Mouse (Mus musculus) liver, adult (tissue): ENCODE data around the gene Ptgs2.

Experiments used
- GATA4 ChIP-seq: IDR thresholded peaks from 2 replicates; pipeline ENCODE4 v1.6.1; 2014; ENCODE audit warnings: mild to moderate bottlenecking, low read length; ENCODE audit not compliant: insufficient replicate concordance

The Ptgs2 gene

GRCm38 (mm10) chr1:150130586-150131275 lies 30.9 kb downstream of the Ptgs2 start:
- no peak for TF ChIP-seq GATA4

- TF ChIP-seq GATA4: no peak
Measured at GRCm38 (mm10) chr1:150135350-150135749, 35.5 kb downstream of the Ptgs2 start.

- no peak for TF ChIP-seq GATA4
Measured at GRCm38 (mm10) chr1:150139730-150140129, 39.9 kb downstream of the Ptgs2 start.

- TF ChIP-seq GATA4: no peak
Measured at GRCm38 (mm10) chr1:150141939-150142338, 42.1 kb downstream of the Ptgs2 start.

GRCm38 (mm10) chr1:150143578-150143977 lies 43.7 kb downstream of the Ptgs2 start:
- no peak for TF ChIP-seq GATA4

- TF ChIP-seq GATA4: no peak
Measured at GRCm38 (mm10) chr1:150145049-150145448, 45.2 kb downstream of the Ptgs2 start.

GRCm38 (mm10) chr1:150147272-150147671 lies 47.4 kb downstream of the Ptgs2 start:
- no peak for TF ChIP-seq GATA4

- TF ChIP-seq GATA4: no peak
Measured at GRCm38 (mm10) chr1:150151411-150151810, 51.6 kb downstream of the Ptgs2 start.
